Mouse (Mus musculus) liver, postnatal 0 days (tissue): ENCODE results near the gene Dazl. TPM values are rescaled to one million over a fixed set of nuclear protein-coding genes. Genes with fewer than 3 reads are reported as not detected.

Experiments
- ATAC-seq: fragments of 200-750 bp; cut with Nextera tagmentation; 2 replicates; pipeline ENCODE4 v1.8.0; 2017; ENCODE audit warnings: mild to moderate bottlenecking, moderate library complexity
- DNase-seq: peaks from one replicate; pipeline ENCODE4 v3.0.0-alpha.2; 2016
- H3K27ac ChIP-seq: fragments of 300-500 bp; sonication (generic); 2 replicates; pipeline ENCODE4 v1.5.1; 2014; ENCODE audit warnings: antibody characterized with exemption, moderate library complexity, mild to moderate bottlenecking, low read depth
- H3K27me3 ChIP-seq: fragments of 300-500 bp; sonication (generic); 2 replicates; pipeline ENCODE4 v1.6.1; 2014; ENCODE audit warnings: low read length, control low read depth, mixed read lengths; ENCODE audit not compliant: insufficient read depth
- H3K36me3 ChIP-seq: fragments of 300-500 bp; sonication (generic); replicated peaks from 2 replicates; pipeline ENCODE4 v1.6.1; 2014; ENCODE audit warnings: mild to moderate bottlenecking, control low read depth, low read length, moderate library complexity, mixed read lengths; ENCODE audit not compliant: insufficient read depth
- H3K4me1 ChIP-seq: fragments of 300-500 bp; sonication (generic); 2 replicates; pipeline ENCODE4 v1.6.1; 2014; ENCODE audit warnings: antibody characterized with exemption, mild to moderate bottlenecking, control low read depth; ENCODE audit not compliant: insufficient read depth
- H3K4me2 ChIP-seq: fragments of 300-500 bp; sonication (generic); 2 replicates; pipeline ENCODE4 v1.6.1; 2014; ENCODE audit warnings: low read depth, mild to moderate bottlenecking, low read length, moderate library complexity, mixed read lengths
- H3K4me3 ChIP-seq: fragments of 300-500 bp; sonication (generic); 2 replicates; pipeline ENCODE4 v1.5.1; 2014; ENCODE audit warnings: low read depth, low read length
- H3K9ac ChIP-seq: fragments of 300-500 bp; sonication (generic); replicated peaks from 2 replicates; pipeline ENCODE4 v1.6.1; 2014; ENCODE audit warnings: mild to moderate bottlenecking, moderate library complexity
- H3K9me3 ChIP-seq: fragments of 300-500 bp; sonication (generic); 2 replicates; pipeline ENCODE4 v1.6.1; 2016; ENCODE audit warnings: mild to moderate bottlenecking, control low read depth, low read length, mixed read lengths
- CTCF ChIP-seq: sonication (generic); IDR thresholded peaks from 2 replicates; pipeline ENCODE4 v1.5.1; 2016; ENCODE audit warnings: antibody characterized with exemption, low read depth
- EP300 ChIP-seq: IDR thresholded peaks from 2 replicates; pipeline ENCODE4 v1.6.1; 2016; ENCODE audit warnings: antibody characterized with exemption, low read depth, mild to moderate bottlenecking
- WGBS: fragments of 180-500 bp; shearing (Covaris S2); extraction: QIAGEN DNeasy Blood & Tissue Kit; methylation state at CpG from one replicate; pipeline ENCODE4 v1.1.7; 2014; ENCODE audit not compliant: insufficient replicate concordance; 5-methylcytosine and 5-hydroxymethylcytosine counted together
- polyA plus RNA-seq: library from polyadenylated mRNA; unstranded; fragments of >200 nt; fragmentation: Nextera tagmentation; extraction: Ambion mirVana; gene quantifications from 2 replicates; pipeline ENCODE4 v1.2.1, GENCODE M21; 2015

Gene Dazl
- polyA plus RNA-seq, 1 experiment from 2014 or later, result not detected

GRCm38 (mm10) chr17:50235943-50236701 lies 57.3 kb downstream of the Dazl start:
- Histone ChIP-seq H3K36me3 (no peaks in the 10 kb centered on the region), H3K4me2 (no peak overlapping the region), H3K27ac (no peak overlapping the region), H3K4me3 (no peak overlapping the region), H3K4me1 (no peaks in the 10 kb centered on the region), H3K27me3 (no peaks in the 10 kb centered on the region), H3K9ac (no peak overlapping the region), H3K9me3 (no peaks in the 10 kb centered on the region)
- ATAC-seq (no peak), DNase-seq (peak; percentile 11)
- WGBS, result 71% methylated on average over 13 of the region's 13 CpGs
- TF ChIP-seq CTCF, result no peak
- no peak for TF ChIP-seq EP300

GRCm38 (mm10) chr17:50233956-50234355 lies 59.5 kb downstream of the Dazl start:
- H3K36me3 ChIP-seq, result no peaks in the 10 kb centered on the region
- no peak overlapping the region for H3K4me3 ChIP-seq
- no peaks in the 10 kb centered on the region for H3K9me3 ChIP-seq
- ATAC-seq, result no peak
- WGBS, result 80% methylated on average over 5 of the region's 5 CpGs
- no peaks in the 10 kb centered on the region for H3K27me3 ChIP-seq
- no peaks in the 10 kb centered on the region for H3K4me1 ChIP-seq
- no peak overlapping the region for H3K9ac ChIP-seq
- DNase-seq, result peak; percentile 9
- no peak overlapping the region for H3K4me2 ChIP-seq
- TF ChIP-seq EP300 (no peak), CTCF (no peak)
- no peak overlapping the region for H3K27ac ChIP-seq

DNA sequence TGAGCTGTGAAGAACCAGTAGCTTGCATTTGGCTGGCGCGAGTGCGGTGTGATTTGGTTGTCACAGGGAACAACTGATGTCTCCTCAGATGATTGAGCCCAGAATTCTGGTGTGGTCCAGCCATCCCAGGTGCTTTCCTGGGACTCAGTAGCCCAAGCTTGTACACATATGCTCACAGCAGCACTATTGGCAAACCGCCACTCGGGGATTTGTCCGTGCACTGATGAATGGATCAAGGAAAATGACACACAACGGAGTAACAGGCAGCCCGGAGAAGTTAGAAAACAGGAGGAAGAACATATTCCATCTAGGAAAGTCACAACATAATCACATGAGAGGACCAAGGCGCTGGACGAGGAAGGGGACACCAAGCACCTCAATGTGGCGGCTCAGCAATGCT lies 60.6 kb downstream of the Dazl start:
- WGBS, result 86% methylated on average over 11 of the region's 11 CpGs

DNA sequence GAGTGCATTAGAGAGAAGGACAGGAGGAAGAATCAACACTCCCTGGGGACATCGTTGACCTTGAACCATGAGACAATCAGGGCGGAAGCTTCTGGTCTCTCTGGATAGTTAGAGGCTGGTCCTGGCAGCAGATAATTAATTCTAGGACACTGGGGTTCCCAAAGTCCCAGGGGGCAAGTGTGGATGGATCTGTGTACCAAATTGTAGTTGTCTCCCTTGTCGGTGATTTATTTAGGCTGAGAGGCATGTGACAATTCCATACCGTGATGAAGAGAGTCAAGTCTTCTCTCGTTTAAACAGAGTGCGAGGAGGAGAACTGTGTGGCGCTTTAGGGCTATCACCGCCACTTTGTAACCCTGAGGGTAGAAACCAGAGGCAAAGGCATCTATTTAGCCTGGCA lies 62.2 kb downstream of the Dazl start:
- WGBS, result 84% methylated on average over 8 of the region's 8 CpGs
- no peaks in the 10 kb centered on the region for H3K4me1 ChIP-seq
- ATAC-seq (no peak), DNase-seq (no peak)
- H3K4me3 ChIP-seq, result no peak overlapping the region
- H3K36me3 ChIP-seq, result no peaks in the 10 kb centered on the region
- no peaks in the 10 kb centered on the region for H3K9me3 ChIP-seq
- no peak overlapping the region for H3K4me2 ChIP-seq
- TF ChIP-seq CTCF (no peak), EP300 (no peak)
- no peak overlapping the region for H3K27ac ChIP-seq
- no peaks in the 10 kb centered on the region for H3K27me3 ChIP-seq
- H3K9ac ChIP-seq, result no peak overlapping the region

More for the DNA sequence above, 60.6 kb downstream of the Dazl start:
- ATAC-seq, result no peak
- H3K27me3 ChIP-seq, result no peaks in the 10 kb centered on the region
- no peaks in the 10 kb centered on the region for H3K36me3 ChIP-seq
- H3K27ac ChIP-seq, result no peak overlapping the region
- no peaks in the 10 kb centered on the region for H3K4me1 ChIP-seq
- H3K4me2 ChIP-seq, result no peak overlapping the region
- TF ChIP-seq EP300 (no peak), CTCF (no peak)
- H3K4me3 ChIP-seq, result no peak overlapping the region
- H3K9ac ChIP-seq, result no peak overlapping the region
- H3K9me3 ChIP-seq, result no peaks in the 10 kb centered on the region
- no peak for DNase-seq

DNA sequence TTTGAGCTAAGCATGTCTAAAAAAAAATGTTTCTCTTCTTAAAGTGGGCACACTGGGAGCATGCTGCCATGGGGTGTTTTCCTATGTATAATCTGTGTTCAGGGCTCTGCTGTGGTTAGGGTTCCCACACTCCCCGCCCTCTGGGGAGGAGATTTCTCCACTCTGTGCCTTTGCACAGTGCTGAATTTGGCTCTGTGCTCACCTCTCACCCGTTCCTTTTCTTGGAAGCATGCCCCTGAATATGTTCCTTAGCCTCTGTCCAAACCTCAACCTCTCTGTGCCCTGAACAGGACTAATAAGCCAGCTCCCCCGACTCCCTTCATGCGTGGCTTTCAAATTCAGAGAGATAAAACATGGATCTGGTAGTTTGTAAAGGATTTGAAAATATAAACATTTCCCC lies 63.9 kb downstream of the Dazl start:
- no peaks in the 10 kb centered on the region for H3K4me1 ChIP-seq
- H3K9ac ChIP-seq, result no peak overlapping the region
- ATAC-seq (no peak), DNase-seq (no peak)
- no peak overlapping the region for H3K4me2 ChIP-seq
- H3K4me3 ChIP-seq, result no peak overlapping the region
- H3K27me3 ChIP-seq, result no peaks in the 10 kb centered on the region
- no peaks in the 10 kb centered on the region for H3K36me3 ChIP-seq
- H3K9me3 ChIP-seq, result no peaks in the 10 kb centered on the region
- no peak overlapping the region for H3K27ac ChIP-seq
- WGBS, result 57% methylated on average over 4 of the region's 4 CpGs
- TF ChIP-seq CTCF, result no peak

Other genes with a start within 250 kb of the Dazl start
- 5.0 and 6.0 TPM in 2 replicates for gene Rftn1, start 103.0 kb downstream of the Dazl start, polyA plus RNA-seq
- gene Plcl2, start 215.8 kb upstream of the Dazl start, polyA plus RNA-seq, result 1.9 and 2.0 TPM in 2 replicates